In genomic region chr2:91069306-91070000, GRCm38 (mm10) we compare ENCODE assay signal across 8 mouse cellular contexts. TPM values are rescaled to one million over a fixed set of nuclear protein-coding genes. Genes with fewer than 3 reads are reported as not detected.
A peak's percentile ranks its signal among the peaks of the same experiment; 100 is the strongest.
DNase-seq lines count a peak whose midpoint lies in the region; ATAC-seq lines count a peak whose summit lies in the region.

No protein-coding gene starts in this region.

- H3K27me3 ChIP-seq in megakaryocyte, embryonic 14.5 days (replicated peaks): no peaks in the 10 kb centered on the region
- no peaks in the 10 kb centered on the region for H3K27me3 ChIP-seq in embryonic facial prominence, embryonic 12.5 days
- H3K27me3 ChIP-seq in intestine, embryonic 14.5 days (replicated peaks; ENCODE audit: control insufficient read depth, insufficient read depth, low read length): no peaks in the 10 kb centered on the region

- H3K9ac ChIP-seq in embryonic facial prominence, embryonic 12.5 days: peak overlapping the region; percentile 66
- H3K9ac ChIP-seq in intestine, embryonic 14.5 days (ENCODE audit: low read length): peak overlapping the region; percentile 57

- H3K4me2 ChIP-seq in embryonic facial prominence, embryonic 12.5 days (replicated peaks): peak overlapping the region; percentile 94
- H3K4me2 ChIP-seq in intestine, embryonic 14.5 days (ENCODE audit: low read length): peak overlapping the region; percentile 65

- peak; percentile 63 for DNase-seq in intestine, embryonic 14.5 days (ENCODE audit: low spot score)
- DNase-seq in natural killer cell, adult 2 months (ENCODE audit: low spot score in 2 of 2): no peak
- no peak for DNase-seq in adrenal gland, adult 2 months

- peaks cover 17% of the 10 kb centered on the region; the same call in 1 of the 2 replicates for H3K79me2 ChIP-seq in macrophage (ENCODE audit: inconsistent target)

- peak overlapping the region; percentile 65 for H3K27ac ChIP-seq in embryonic facial prominence, embryonic 12.5 days
- H3K27ac ChIP-seq in intestine, embryonic 14.5 days (ENCODE audit: low read depth): peak overlapping the region; percentile 79; the same call in 1 of the 2 replicates
- peak overlapping the region; percentile 59 for H3K27ac ChIP-seq in macrophage

- peaks cover 50% of the 10 kb centered on the region for H3K4me1 ChIP-seq in megakaryocyte, embryonic 14.5 days
- peaks cover 15% of the 10 kb centered on the region for H3K4me1 ChIP-seq in embryonic facial prominence, embryonic 12.5 days
- H3K4me1 ChIP-seq in intestine, embryonic 14.5 days (replicated peaks; ENCODE audit: control insufficient read depth, insufficient read depth, low read length): peaks cover 12% of the 10 kb centered on the region

- peaks cover 45% of the 10 kb centered on the region for H3K36me3 ChIP-seq in megakaryocyte, embryonic 14.5 days (replicated peaks; ENCODE audit: low read length)
- peaks cover 22% of the 10 kb centered on the region for H3K36me3 ChIP-seq in embryonic facial prominence, embryonic 12.5 days
- peaks cover 14% of the 10 kb centered on the region; the same call in 1 of the 2 replicates for H3K36me3 ChIP-seq in intestine, embryonic 14.5 days (ENCODE audit: control insufficient read depth, insufficient read depth, low read length)
- H3K36me3 ChIP-seq in macrophage (ENCODE audit: inconsistent target): 0 out of 2 replicates have a peak, but pooled peaks cover 2% of the 10 kb centered on the region

- H3K4me3 ChIP-seq in megakaryocyte, embryonic 14.5 days (replicated peaks): peak overlapping the region; percentile 97
- peak overlapping the region; percentile 62 for H3K4me3 ChIP-seq in embryonic facial prominence, embryonic 12.5 days
- peak overlapping the region; percentile 71 for H3K4me3 ChIP-seq in intestine, embryonic 14.5 days (ENCODE audit: low read depth, low read length)
- H3K4me3 ChIP-seq in macrophage (ENCODE audit: inconsistent target): peak overlapping the region; percentile 74

- WGBS in embryonic facial prominence, embryonic 12.5 days: 8% methylated on average over 14 of the region's 14 CpGs
- WGBS in intestine, embryonic 14.5 days: 6% methylated on average over 14 of the region's 14 CpGs
- 12% methylated on average over 14 of the region's 14 CpGs for WGBS in macrophage (ENCODE audit: missing documents)

- no peak for ATAC-seq in megakaryocyte, adult 5-6 weeks (ENCODE audit: poor library complexity, severe bottlenecking)
- ATAC-seq in embryonic facial prominence, embryonic 12.5 days (ENCODE audit: insufficient number of reproducible peaks, insufficient read depth, low FRiP score, low TSS enrichment): 0 out of 2 replicates have a peak, but pooled peaks have one; percentile 0
- 0 out of 2 replicates have a peak, but pooled peaks have one; percentile 0 for ATAC-seq in intestine, embryonic 14.5 days (replicated peaks; ENCODE audit: low FRiP score, low TSS enrichment, low read depth)
- no peak for ATAC-seq in megakaryocyte-erythroid progenitor cell, adult 5-6 weeks (replicated peaks; ENCODE audit: low FRiP score, low TSS enrichment, poor library complexity, severe bottlenecking)

- H3K9me3 ChIP-seq in megakaryocyte, embryonic 14.5 days: no peaks in the 10 kb centered on the region
- no peaks in the 10 kb centered on the region for H3K9me3 ChIP-seq in embryonic facial prominence, embryonic 12.5 days
- H3K9me3 ChIP-seq in intestine, embryonic 14.5 days (ENCODE audit: control insufficient read depth, low read length): no peaks in the 10 kb centered on the region

RNA-seq across cellular contexts. Expression of gene Slc39a13, which starts 0.8 kb away (rescaled TPM):
- 28.0 and 30.3 TPM in 2 replicates for polyA plus RNA-seq in megakaryocyte, embryonic 14.5 days (2012; ENCODE audit: insufficient read depth, low replicate concordance)
- total RNA-seq in megakaryocyte, adult 5-6 weeks (2015): 8.4 and 15.6 TPM in 2 replicates
- 6.5 and 10.9 TPM in 2 replicates for total RNA-seq in megakaryocyte, adult 5-6 weeks (2017)
- 41.9 and 44.9 TPM in 2 replicates for polyA plus RNA-seq in embryonic facial prominence, embryonic 12.5 days (2016; fragmentation: Nextera tagmentation; extraction: Ambion mirVana)
- 29.7 and 32.3 TPM in 2 replicates for polyA plus RNA-seq in intestine, embryonic 14.5 days (2014; fragmentation: Nextera tagmentation; extraction: Ambion mirVana)
- 100 to 1,000 TPM in 15 of 26 experiments, 10 to 100 TPM in 11; 69.4 to 316 (median 143) TPM for total RNA-seq in macrophage (2018; cell fraction: chromatin; rRNA removed)
- 10 to 100 TPM; 14.7 to 47.5 (median 21.7) TPM for total RNA-seq in macrophage (2018; cell fraction: cytosol; rRNA removed)
- 100 to 1,000 TPM in 11 of 26 experiments, 10 to 100 TPM in 15; 53.4 to 149 (median 91.2) TPM for total RNA-seq in macrophage (2018; cell fraction: nucleus; rRNA removed)
- polyA plus RNA-seq in macrophage (2018): 19.8 to 23.0 TPM (median 21.8 TPM) in 3 replicates
- total RNA-seq in megakaryocyte-erythroid progenitor cell, adult 5-6 weeks (2014; fragmentation: Nextera tagmentation): 18.9 and 21.3 TPM in 2 replicates
- total RNA-seq in megakaryocyte-erythroid progenitor cell, adult 5-6 weeks (2017): 6.4 and 10.6 TPM in 2 replicates
- 10 to 100 TPM; 27.7 to 36.7 TPM for total RNA-seq in adrenal gland, adult 2 months (2021)
- 60.4 and 66.7 TPM in 2 replicates for polyA plus RNA-seq in adrenal gland, adult 2 months (2012; rRNA removed)

RNA-seq across cellular contexts. Expression of gene Spi1, which starts 12.7 kb away (rescaled TPM):
- polyA plus RNA-seq in megakaryocyte, embryonic 14.5 days (2012; ENCODE audit: insufficient read depth, low replicate concordance): 24.1 and 123 TPM in 2 replicates
- total RNA-seq in megakaryocyte, adult 5-6 weeks (2015): 348 and 384 TPM in 2 replicates
- 253 and 295 TPM in 2 replicates for total RNA-seq in megakaryocyte, adult 5-6 weeks (2017)
- 4.0 and 4.9 TPM in 2 replicates for polyA plus RNA-seq in embryonic facial prominence, embryonic 12.5 days (2016; fragmentation: Nextera tagmentation; extraction: Ambion mirVana)
- 5.3 and 6.9 TPM in 2 replicates for polyA plus RNA-seq in intestine, embryonic 14.5 days (2014; fragmentation: Nextera tagmentation; extraction: Ambion mirVana)
- 100 to 1,000 TPM in 21 of 26 experiments, 10 to 100 TPM in 5; 72.3 to 238 (median 156) TPM for total RNA-seq in macrophage (2018; cell fraction: chromatin; rRNA removed)
- total RNA-seq in macrophage (2018; cell fraction: cytosol; rRNA removed): 100 to 1,000 TPM; 241 to 433 (median 325) TPM
- 100 to 1,000 TPM; 111 to 275 (median 166) TPM for total RNA-seq in macrophage (2018; cell fraction: nucleus; rRNA removed)
- 298 to 440 TPM (median 373 TPM) in 3 replicates for polyA plus RNA-seq in macrophage (2018)
- total RNA-seq in megakaryocyte-erythroid progenitor cell, adult 5-6 weeks (2014; fragmentation: Nextera tagmentation): 5.9 and 10.4 TPM in 2 replicates
- total RNA-seq in megakaryocyte-erythroid progenitor cell, adult 5-6 weeks (2017): 3.7 and 8.8 TPM in 2 replicates
- 1 to 10 TPM; 5.0 to 7.1 TPM for total RNA-seq in adrenal gland, adult 2 months (2021)
- polyA plus RNA-seq in adrenal gland, adult 2 months (2012; rRNA removed): 17.6 and 21.9 TPM in 2 replicates

RNA-seq across cellular contexts. Expression of gene Psmc3, which starts 15.6 kb away (rescaled TPM):
- 29.3 and 127 TPM in 2 replicates for polyA plus RNA-seq in megakaryocyte, embryonic 14.5 days (2012; ENCODE audit: insufficient read depth, low replicate concordance)
- 65.1 and 69.7 TPM in 2 replicates for total RNA-seq in megakaryocyte, adult 5-6 weeks (2015)
- 226 TPM in 2 replicates for total RNA-seq in megakaryocyte, adult 5-6 weeks (2017)
- 307 and 326 TPM in 2 replicates for polyA plus RNA-seq in embryonic facial prominence, embryonic 12.5 days (2016; fragmentation: Nextera tagmentation; extraction: Ambion mirVana)
- polyA plus RNA-seq in intestine, embryonic 14.5 days (2014; fragmentation: Nextera tagmentation; extraction: Ambion mirVana): 280 and 322 TPM in 2 replicates
- 100 to 1,000 TPM in 7 of 26 experiments, 10 to 100 TPM in 19; 25.0 to 117 (median 78.2) TPM for total RNA-seq in macrophage (2018; cell fraction: chromatin; rRNA removed)
- total RNA-seq in macrophage (2018; cell fraction: cytosol; rRNA removed): 100 to 1,000 TPM; 117 to 186 (median 143) TPM
- total RNA-seq in macrophage (2018; cell fraction: nucleus; rRNA removed): 100 to 1,000 TPM in 6 of 26 experiments, 10 to 100 TPM in 20; 39.9 to 113 (median 78.9) TPM
- polyA plus RNA-seq in macrophage (2018): 149 to 321 TPM (median 192 TPM) in 3 replicates
- 172 and 200 TPM in 2 replicates for total RNA-seq in megakaryocyte-erythroid progenitor cell, adult 5-6 weeks (2014; fragmentation: Nextera tagmentation)
- total RNA-seq in megakaryocyte-erythroid progenitor cell, adult 5-6 weeks (2017): 297 and 355 TPM in 2 replicates
- total RNA-seq in adrenal gland, adult 2 months (2021): 100 to 1,000 TPM; 235 to 255 TPM
- polyA plus RNA-seq in adrenal gland, adult 2 months (2012; rRNA removed): 28.1 and 31.9 TPM in 2 replicates

RNA-seq across cellular contexts. Expression of gene Rapsn, which starts 34.0 kb away (rescaled TPM):
- 6.0 and 10.3 TPM in 2 replicates for polyA plus RNA-seq in megakaryocyte, embryonic 14.5 days (2012; ENCODE audit: insufficient read depth, low replicate concordance)
- total RNA-seq in megakaryocyte, adult 5-6 weeks (2015): 0.46 and 0.47 TPM in 2 replicates
- 0.51 and 1.3 TPM in 2 replicates for total RNA-seq in megakaryocyte, adult 5-6 weeks (2017)
- polyA plus RNA-seq in embryonic facial prominence, embryonic 12.5 days (2016; fragmentation: Nextera tagmentation; extraction: Ambion mirVana): 6.6 and 8.3 TPM in 2 replicates
- 0.55 and 1.5 TPM in 2 replicates for polyA plus RNA-seq in intestine, embryonic 14.5 days (2014; fragmentation: Nextera tagmentation; extraction: Ambion mirVana)
- total RNA-seq in macrophage (2018; cell fraction: chromatin; rRNA removed): 1 to 10 TPM in 10 of 26 experiments, under 1 TPM in 1, not detected in 15; 0.55 to 5.4 (median 2.3) TPM
- total RNA-seq in macrophage (2018; cell fraction: cytosol; rRNA removed): 10 to 100 TPM; 11.2 to 39.7 (median 20.6) TPM
- 10 to 100 TPM in 2 of 26 experiments, 1 to 10 TPM in 24; 1.0 to 11.2 (median 4.9) TPM for total RNA-seq in macrophage (2018; cell fraction: nucleus; rRNA removed)
- polyA plus RNA-seq in macrophage (2018): 6.3 to 39.6 TPM (median 12.2 TPM) in 3 replicates
- total RNA-seq in megakaryocyte-erythroid progenitor cell, adult 5-6 weeks (2014; fragmentation: Nextera tagmentation): not detected in 2 replicates
- 0.80 TPM in 1 of 2 replicates, not detected in the other for total RNA-seq in megakaryocyte-erythroid progenitor cell, adult 5-6 weeks (2017)
- 1 to 10 TPM in 1 of 2 experiments, under 1 TPM in 1; 0.72 to 3.1 TPM for total RNA-seq in adrenal gland, adult 2 months (2021)
- polyA plus RNA-seq in adrenal gland, adult 2 months (2012; rRNA removed): 3.8 and 5.0 TPM in 2 replicates

RNA-seq across cellular contexts. Expression of gene Mybpc3, which starts 48.5 kb away (rescaled TPM):
- 0.20 TPM in 1 of 2 replicates, not detected in the other for polyA plus RNA-seq in megakaryocyte, embryonic 14.5 days (2012; ENCODE audit: insufficient read depth, low replicate concordance)
- 0.18 and 0.27 TPM in 2 replicates for total RNA-seq in megakaryocyte, adult 5-6 weeks (2015)
- total RNA-seq in megakaryocyte, adult 5-6 weeks (2017): 0.08 and 0.44 TPM in 2 replicates
- polyA plus RNA-seq in embryonic facial prominence, embryonic 12.5 days (2016; fragmentation: Nextera tagmentation; extraction: Ambion mirVana): 0.09 and 0.31 TPM in 2 replicates
- polyA plus RNA-seq in intestine, embryonic 14.5 days (2014; fragmentation: Nextera tagmentation; extraction: Ambion mirVana): not detected in 2 replicates
- 10 to 100 TPM in 7 of 26 experiments, 1 to 10 TPM in 19; 1.3 to 19.5 (median 6.7) TPM for total RNA-seq in macrophage (2018; cell fraction: chromatin; rRNA removed)
- under 1 TPM; 0.04 to 0.37 (median 0.15) TPM for total RNA-seq in macrophage (2018; cell fraction: cytosol; rRNA removed)
- 10 to 100 TPM in 1 of 26 experiments, 1 to 10 TPM in 23, under 1 TPM in 2; 0.69 to 13.1 (median 3.3) TPM for total RNA-seq in macrophage (2018; cell fraction: nucleus; rRNA removed)
- polyA plus RNA-seq in macrophage (2018): 0.09 to 0.11 TPM in 2 of 3 replicates, not detected in the other
- not detected in 2 replicates for total RNA-seq in megakaryocyte-erythroid progenitor cell, adult 5-6 weeks (2014; fragmentation: Nextera tagmentation)
- 0.42 TPM in 1 of 2 replicates, not detected in the other for total RNA-seq in megakaryocyte-erythroid progenitor cell, adult 5-6 weeks (2017)
- total RNA-seq in adrenal gland, adult 2 months (2021): under 1 TPM; 0.07 to 0.09 TPM
- not detected in 2 replicates for polyA plus RNA-seq in adrenal gland, adult 2 months (2012; rRNA removed)

Comparison
In these comparisons a context has a peak if more than half of its experiments do, and no peak if none do; other contexts are left out.
1. ATAC-seq: peak in embryonic facial prominence, embryonic 12.5 days (single experiment) and intestine, embryonic 14.5 days (single experiment); none in megakaryocyte, adult 5-6 weeks (single experiment) and megakaryocyte-erythroid progenitor cell, adult 5-6 weeks (single experiment).
2. Peak in every context shown above with its lines, with median percentiles within 50 percentile points of each other: H3K4me3 ChIP-seq and H3K27ac ChIP-seq.